Mouse (Mus musculus) left cerebral cortex, adult 2 months (tissue): ENCODE data around the gene Slc7a14. TPM values are rescaled to one million over a fixed set of nuclear protein-coding genes. Genes with fewer than 3 reads are reported as not detected.

Experiments used
- DNase-seq, 2 experiments: peaks; one replicate each; pipeline ENCODE4 v3.0.0; 2021 to 2022; ENCODE audit warnings: low spot score in 2 of 2, mixed read lengths in 1 of 2; ENCODE audit errors: extremely low spot score in 1 of 2
- H3K27ac ChIP-seq: fragments of 200-600 bp; 2 replicates; pipeline ENCODE4 v1.8.1; 2022
- H3K4me3 ChIP-seq: fragments of 200-600 bp; 2 replicates; pipeline ENCODE4 v1.8.1; 2022
- CTCF ChIP-seq: fragments of 200-600 bp; IDR thresholded peaks from 2 replicates; pipeline ENCODE4 v1.8.1; 2022; ENCODE audit warnings: antibody characterized with exemption, mild to moderate bottlenecking, moderate library complexity
- intact Hi-C: fragments of 180-260 bp; cut with DNase I; formaldehyde crosslinking; loops from one replicate; pipeline ENCODE4 v1.15.1; 2025
- long read RNA-seq, 2 experiments: library from polyadenylated mRNA; stranded (forward); transcript quantifications; one replicate each; pipeline ENCODE4 v2.0.0; 2021; ENCODE audit warnings: borderline mapping rate in 2 of 2
- total RNA-seq, 2 experiments: library from RNA; stranded (reverse); gene quantifications; 2 replicates each; pipeline ENCODE4 v1.2.3; 2021

The Slc7a14 gene
- 10 to 100 TPM; 61.3 to 62.1 TPM for total RNA-seq
- long read RNA-seq, experiment 1, full-length matches to known transcripts = 5 of 32 reads
- long read RNA-seq, experiment 1, partial matches to known transcripts = 2 of 32 reads
- long read RNA-seq, experiment 1, other reads (novel, unspliced or antisense) = 25 of 32 reads
- long read RNA-seq, experiment 2, full-length matches to known transcripts = 4 of 17 reads
- long read RNA-seq, experiment 2, partial matches to known transcripts = 2 of 17 reads
- long read RNA-seq, experiment 2, other reads (novel, unspliced or antisense) = 11 of 17 reads

- Histone ChIP-seq H3K27ac (peak within 1 kb of the TSS; percentile 96), H3K4me3 (peak within 1 kb of the TSS; percentile 75)
- peak; percentile 77 to 83 for DNase-seq
- no peak for TF ChIP-seq CTCF
- intact Hi-C loops = loop anchor here (1.0 to 2.0 kb wide), 3 partner anchors 15 to 89 kb away; no protein-coding TSS in a partner anchor
These were observed at the start of gene Slc7a14 for GRCm38 (mm10) chr3:31309934-31310787. TSS of gene Slc7a14 (minus strand) at chr3:31310378.

GRCm38 (mm10) chr3:31346540-31346939 lies 36.4 kb upstream of the Slc7a14 start:
- H3K4me3 ChIP-seq = no peak overlapping the region
- intact Hi-C loops = no loop called here
- H3K27ac ChIP-seq = no peak overlapping the region
- DNase-seq = no peak
- no peak for TF ChIP-seq CTCF

- no peak for DNase-seq
- TF ChIP-seq CTCF = no peak
- Histone ChIP-seq H3K27ac (no peak overlapping the region), H3K4me3 (no peak overlapping the region)
- intact Hi-C loops = no loop called here
These were observed 35.6 kb upstream of the Slc7a14 start for GRCm38 (mm10) chr3:31345766-31346165.

GRCm38 (mm10) chr3:31339236-31339635 lies 29.1 kb upstream of the Slc7a14 start:
- no peak for TF ChIP-seq CTCF
- DNase-seq = no peak
- Histone ChIP-seq H3K4me3 (no peak overlapping the region), H3K27ac (no peak overlapping the region)
- intact Hi-C loops = no loop called here

GRCm38 (mm10) chr3:31328237-31328836 lies 18.2 kb upstream of the Slc7a14 start:
- TF ChIP-seq CTCF = no peak; the same call in 1 of the 2 replicates
- intact Hi-C loops = loop anchor here (2.0 to 10.0 kb wide), 2 partner anchors 74 to 184 kb away; partner anchors contain the start of gene Cldn11
- Histone ChIP-seq H3K27ac (peak overlapping the region; percentile 36; the same call in 1 of the 2 replicates), H3K4me3 (no peak overlapping the region)
- DNase-seq = peak; percentile 37 to 54

GRCm38 (mm10) chr3:31327791-31328190 lies 17.6 kb upstream of the Slc7a14 start:
- Histone ChIP-seq H3K27ac (no peak overlapping the region), H3K4me3 (no peak overlapping the region)
- no peak for DNase-seq
- no peak for TF ChIP-seq CTCF
- intact Hi-C loops = loop anchor here (2.0 to 10.0 kb wide), 2 partner anchors 73 to 183 kb away; partner anchors contain the start of gene Cldn11

GRCm38 (mm10) chr3:31324231-31324654 lies 14.1 kb upstream of the Slc7a14 start:
- TF ChIP-seq CTCF = no peak

GRCm38 (mm10) chr3:31309371-31309933 lies 726 bp downstream of the Slc7a14 start:
- no peak for TF ChIP-seq CTCF
- DNase-seq = peak in 1 of 2 experiments; percentile 45
- intact Hi-C loops = loop anchor here (2.0 kb wide), 1 partner anchor 89 kb away; no protein-coding TSS in a partner anchor
- peak overlapping the region; percentile 75 for H3K4me3 ChIP-seq
- peak overlapping the region; percentile 96 for H3K27ac ChIP-seq

More at GRCm38 (mm10) chr3:31324231-31324654, 14.1 kb upstream of the Slc7a14 start:
- intact Hi-C loops = loop anchor here (2.0 to 10.0 kb wide), 2 partner anchors 13 to 179 kb away; partner anchors contain the start of genes Cldn11 and Slc7a14
- peak overlapping the region; percentile 55; the same call in 1 of the 2 replicates for H3K27ac ChIP-seq
- peak in 1 of 2 experiments; percentile 25 for DNase-seq
- no peak overlapping the region for H3K4me3 ChIP-seq

- intact Hi-C loops = loop anchor here (2.0 kb wide), 1 partner anchor 88 kb away; no protein-coding TSS in a partner anchor
- DNase-seq = no peak
- peak overlapping the region; percentile 96 for H3K27ac ChIP-seq
- H3K4me3 ChIP-seq = peak overlapping the region; percentile 75
- no peak for TF ChIP-seq CTCF
These were observed 1.3 kb downstream of the Slc7a14 start for GRCm38 (mm10) chr3:31308906-31309305.

- TF ChIP-seq CTCF = no peak
These were observed 2.2 kb downstream of the Slc7a14 start for GRCm38 (mm10) chr3:31307936-31308335.

More at GRCm38 (mm10) chr3:31307936-31308335, 2.2 kb downstream of the Slc7a14 start:
- DNase-seq = peak; percentile 40 to 50
- H3K4me3 ChIP-seq = peak overlapping the region; percentile 75
- intact Hi-C loops = loop anchor here (2.0 kb wide), 1 partner anchor 87 kb away; no protein-coding TSS in a partner anchor
- H3K27ac ChIP-seq = no peak overlapping the region; the same call in 1 of the 2 replicates
